In genomic region chrX:71797766-71798165, GRCm38 (mm10) we compare ENCODE assay signal across 26 mouse cellular contexts. TPM values are rescaled to one million over a fixed set of nuclear protein-coding genes. Genes with fewer than 3 reads are reported as not detected.
DNase-seq lines count a peak whose midpoint lies in the region; ATAC-seq and TF ChIP-seq lines count a peak whose summit lies in the region.
"Had no signal": no experiment of that assay in that cellular context is flagged by ENCODE, and none has a peak within 500 bp of the region (broad histone marks: within the 10 kb centered on the region; RNA-seq: fewer than 3 reads in every experiment).

No protein-coding gene starts in this region.

- no peaks in the 10 kb centered on the region for H3K4me1 ChIP-seq in hindbrain, embryonic 12.5 days
- H3K4me1 ChIP-seq in hindbrain, embryonic 14.5 days (replicated peaks; ENCODE audit: control insufficient read depth, insufficient read depth, low read length), result no peaks in the 10 kb centered on the region
- no peaks in the 10 kb centered on the region for H3K4me1 ChIP-seq in midbrain, embryonic 14.5 days (ENCODE audit: control insufficient read depth, insufficient read depth, low read length)
- H3K4me1 ChIP-seq in midbrain, embryonic 10.5 days, result 0 out of 2 replicates have a peak, but pooled peaks cover 3% of the 10 kb centered on the region
- no peaks in the 10 kb centered on the region for H3K4me1 ChIP-seq in forebrain, postnatal 0 days (ENCODE audit: insufficient read depth)
- H3K4me1 ChIP-seq: embryonic facial prominence, embryonic 13.5 days; hindbrain, embryonic 10.5 days; limb, embryonic 12.5 days; liver, embryonic 15.5 days; neural tube, embryonic 13.5 days had no signal

- H3K9ac ChIP-seq in hindbrain, embryonic 12.5 days, result no peak overlapping the region
- H3K9ac ChIP-seq in hindbrain, embryonic 14.5 days, result no peak overlapping the region
- H3K9ac ChIP-seq in midbrain, embryonic 14.5 days (replicated peaks; ENCODE audit: low read length), result no peak overlapping the region
- no peak overlapping the region for H3K9ac ChIP-seq in forebrain, postnatal 0 days
- H3K9ac ChIP-seq: embryonic facial prominence, embryonic 13.5 days; limb, embryonic 12.5 days; liver, embryonic 15.5 days; lung, embryonic 14.5 days; neural tube, embryonic 13.5 days had no signal

- no peak for TF ChIP-seq CTCF in forebrain, postnatal 0 days (IDR thresholded peaks at IDR 0.05; ENCODE audit: low read depth)

- no peak overlapping the region for H3K4me3 ChIP-seq in hindbrain, embryonic 12.5 days
- no peak overlapping the region for H3K4me3 ChIP-seq in hindbrain, embryonic 14.5 days (replicated peaks; ENCODE audit: low read length)
- no peak overlapping the region for H3K4me3 ChIP-seq in midbrain, embryonic 14.5 days (replicated peaks; ENCODE audit: low read depth, low read length)
- no peak overlapping the region for H3K4me3 ChIP-seq in midbrain, embryonic 10.5 days
- H3K4me3 ChIP-seq in forebrain, postnatal 0 days (ENCODE audit: low read depth, low read length), result no peak overlapping the region
- H3K4me3 ChIP-seq: embryonic facial prominence, embryonic 13.5 days; hindbrain, embryonic 10.5 days; layer of hippocampus, adult 2 months; left cerebral cortex, adult 2 months; limb, embryonic 12.5 days; liver, embryonic 15.5 days; neural tube, embryonic 13.5 days had no signal

- H3K27ac ChIP-seq in hindbrain, embryonic 12.5 days, result no peak overlapping the region
- no peak overlapping the region for H3K27ac ChIP-seq in hindbrain, embryonic 14.5 days
- H3K27ac ChIP-seq in midbrain, embryonic 14.5 days (replicated peaks; ENCODE audit: low read depth, low read length), result no peak overlapping the region
- H3K27ac ChIP-seq in midbrain, embryonic 10.5 days (replicated peaks), result no peak overlapping the region
- H3K27ac ChIP-seq in forebrain, postnatal 0 days (ENCODE audit: low read depth, low read length), result no peak overlapping the region
- H3K27ac ChIP-seq: embryonic facial prominence, embryonic 13.5 days; hindbrain, embryonic 10.5 days; layer of hippocampus, adult 2 months; left cerebral cortex, adult 2 months; limb, embryonic 12.5 days; liver, embryonic 15.5 days; neural tube, embryonic 13.5 days had no signal

- no peaks in the 10 kb centered on the region; the same call in 1 of the 2 replicates for H3K27me3 ChIP-seq in hindbrain, embryonic 12.5 days
- no peaks in the 10 kb centered on the region for H3K27me3 ChIP-seq in hindbrain, embryonic 14.5 days (ENCODE audit: control insufficient read depth, insufficient read depth, low read length)
- no peaks in the 10 kb centered on the region for H3K27me3 ChIP-seq in midbrain, embryonic 14.5 days (ENCODE audit: control insufficient read depth, insufficient read depth, low read length)
- no peaks in the 10 kb centered on the region; the same call in 1 of the 2 replicates for H3K27me3 ChIP-seq in midbrain, embryonic 10.5 days (ENCODE audit: low read depth, poor library complexity, severe bottlenecking)
- H3K27me3 ChIP-seq in forebrain, postnatal 0 days (ENCODE audit: insufficient read depth, low read length), result no peaks in the 10 kb centered on the region
- H3K27me3 ChIP-seq: neural tube, embryonic 13.5 days had no signal

- ATAC-seq in hindbrain, embryonic 12.5 days (ENCODE audit: low FRiP score), result peak; percentile 19; the same call in 1 of the 2 replicates
- ATAC-seq in hindbrain, embryonic 14.5 days (ENCODE audit: low FRiP score), result no peak
- ATAC-seq in midbrain, embryonic 14.5 days (ENCODE audit: low FRiP score, low TSS enrichment), result no peak
- ATAC-seq in forebrain, postnatal 0 days, result peak; percentile 62; the same call in 1 of the 2 replicates
- ATAC-seq: Patski had no signal

- no peaks in the 10 kb centered on the region for H3K36me3 ChIP-seq in hindbrain, embryonic 12.5 days
- H3K36me3 ChIP-seq in hindbrain, embryonic 14.5 days (replicated peaks; ENCODE audit: control insufficient read depth, insufficient read depth), result no peaks in the 10 kb centered on the region
- no peaks in the 10 kb centered on the region for H3K36me3 ChIP-seq in midbrain, embryonic 14.5 days (ENCODE audit: control insufficient read depth, insufficient read depth, low read length)
- no peaks in the 10 kb centered on the region for H3K36me3 ChIP-seq in midbrain, embryonic 10.5 days
- H3K36me3 ChIP-seq in forebrain, postnatal 0 days (ENCODE audit: insufficient read depth), result no peaks in the 10 kb centered on the region
- H3K36me3 ChIP-seq: embryonic facial prominence, embryonic 13.5 days; hindbrain, embryonic 10.5 days; limb, embryonic 12.5 days; liver, embryonic 15.5 days; neural tube, embryonic 13.5 days had no signal

- H3K9me3 ChIP-seq in hindbrain, embryonic 12.5 days (replicated peaks), result no peaks in the 10 kb centered on the region
- no peaks in the 10 kb centered on the region for H3K9me3 ChIP-seq in hindbrain, embryonic 14.5 days (ENCODE audit: control insufficient read depth, low read length)
- no peaks in the 10 kb centered on the region for H3K9me3 ChIP-seq in midbrain, embryonic 14.5 days (ENCODE audit: control insufficient read depth, low read length)
- H3K9me3 ChIP-seq in midbrain, embryonic 10.5 days (replicated peaks), result no peaks in the 10 kb centered on the region
- H3K9me3 ChIP-seq in forebrain, postnatal 0 days (ENCODE audit: low read length), result no peaks in the 10 kb centered on the region
- H3K9me3 ChIP-seq: embryonic facial prominence, embryonic 13.5 days; hindbrain, embryonic 10.5 days; limb, embryonic 12.5 days; liver, embryonic 15.5 days; neural tube, embryonic 13.5 days had no signal

- no peak overlapping the region for H3K4me2 ChIP-seq in hindbrain, embryonic 12.5 days (replicated peaks)
- no peak overlapping the region for H3K4me2 ChIP-seq in hindbrain, embryonic 14.5 days (replicated peaks)
- no peak overlapping the region for H3K4me2 ChIP-seq in midbrain, embryonic 14.5 days (ENCODE audit: low read length)
- H3K4me2 ChIP-seq in forebrain, postnatal 0 days (ENCODE audit: low read depth), result no peak overlapping the region
- H3K4me2 ChIP-seq: embryonic facial prominence, embryonic 13.5 days; limb, embryonic 12.5 days; liver, embryonic 15.5 days; lung, embryonic 14.5 days; neural tube, embryonic 13.5 days had no signal

- WGBS in hindbrain, embryonic 12.5 days, result 49% methylated on average over 7 of the region's 7 CpGs
- WGBS in hindbrain, embryonic 14.5 days, result 23% methylated on average over 7 of the region's 7 CpGs
- 25% methylated on average over 7 of the region's 7 CpGs for WGBS in midbrain, embryonic 14.5 days
- 66% methylated on average over 7 of the region's 7 CpGs for whole genome bisulfite sequencing in midbrain, embryonic 10.5 days
- WGBS in forebrain, postnatal 0 days, result 30% methylated on average over 7 of the region's 7 CpGs

- DNase-seq in hindbrain, embryonic 14.5 days (ENCODE audit: low spot score), result no peak
- DNase-seq in midbrain, embryonic 14.5 days, result peak; percentile 1
- DNase-seq in midbrain, embryonic 10.5 days (ENCODE audit: low spot score), result no peak
- DNase-seq in forebrain, postnatal 0 days, result no peak
- DNase-seq in right cerebral cortex, postnatal 25 days, result no peak
- no peak for DNase-seq in gastrocnemius, adult 8-10 months (ENCODE audit: low spot score in 2 of 2)
- DNase-seq: adrenal gland, postnatal 14 days; cerebellum, adult 11-12 months; cerebellum, postnatal 10 days; gastrocnemius, postnatal 14 days; heart, postnatal 14 days; kidney, adult 18-20 months; kidney, postnatal 36 days; lung, embryonic 14.5 days; right cerebral cortex, postnatal 4 days; thymus, adult 2 months; thymus, postnatal 36 days had no signal

RNA-seq across cellular contexts. Expression of gene Vma21, which starts 18.0 kb away (rescaled TPM):
- 50.5 and 53.3 TPM in 2 replicates for polyA plus RNA-seq in hindbrain, embryonic 12.5 days (2016; fragmentation: Nextera tagmentation; extraction: Ambion mirVana)
- 46.1 and 50.7 TPM in 2 replicates for polyA plus RNA-seq in hindbrain, embryonic 14.5 days (2014; fragmentation: Nextera tagmentation; extraction: Ambion mirVana)
- 54.6 and 59.6 TPM in 2 replicates for polyA plus RNA-seq in midbrain, embryonic 14.5 days (2014; fragmentation: Nextera tagmentation; extraction: Ambion mirVana)
- 44.3 and 49.2 TPM in 2 replicates for polyA plus RNA-seq in midbrain, embryonic 10.5 days (2016; fragmentation: Nextera tagmentation; extraction: Ambion mirVana)
- 18.3 and 22.8 TPM in 2 replicates for total RNA-seq in forebrain, postnatal 0 days (2014; rRNA removed)
- polyA plus RNA-seq in forebrain, postnatal 0 days (2015; fragmentation: Nextera tagmentation; extraction: Ambion mirVana), result 57.4 and 70.3 TPM in 2 replicates
- 10 to 100 TPM; 19.2 to 22.5 (median 20.6) TPM for total RNA-seq in gastrocnemius, adult 8-10 months (2022)

Comparison
In these comparisons a context has a peak if more than half of its experiments do, and no peak if none do; other contexts are left out.
1. ATAC-seq: peak in hindbrain, embryonic 12.5 days (single experiment) and forebrain, postnatal 0 days (single experiment); none in hindbrain, embryonic 14.5 days (single experiment) and midbrain, embryonic 14.5 days (single experiment).